Mouse (Mus musculus) frontal cortex, adult (tissue): ENCODE measurements around the gene Ppp1r14b.

ENCODE experiments used
- ATAC-seq: cut with Nextera tagmentation; 2 replicates; pipeline ENCODE4 v1.9.2; 2017; ENCODE audit warnings: mild to moderate bottlenecking, moderate library complexity, mixed read lengths; ENCODE audit not compliant: low TSS enrichment

Gene Ppp1r14b

GRCm38 (mm10) chr19:6994002-6994401 is 19.2 kb downstream of the Ppp1r14b start:
- no peak for ATAC-seq

- no peak for ATAC-seq
Observed at GRCm38 (mm10) chr19:6994489-6994888, 19.7 kb downstream of the Ppp1r14b start.

DNA sequence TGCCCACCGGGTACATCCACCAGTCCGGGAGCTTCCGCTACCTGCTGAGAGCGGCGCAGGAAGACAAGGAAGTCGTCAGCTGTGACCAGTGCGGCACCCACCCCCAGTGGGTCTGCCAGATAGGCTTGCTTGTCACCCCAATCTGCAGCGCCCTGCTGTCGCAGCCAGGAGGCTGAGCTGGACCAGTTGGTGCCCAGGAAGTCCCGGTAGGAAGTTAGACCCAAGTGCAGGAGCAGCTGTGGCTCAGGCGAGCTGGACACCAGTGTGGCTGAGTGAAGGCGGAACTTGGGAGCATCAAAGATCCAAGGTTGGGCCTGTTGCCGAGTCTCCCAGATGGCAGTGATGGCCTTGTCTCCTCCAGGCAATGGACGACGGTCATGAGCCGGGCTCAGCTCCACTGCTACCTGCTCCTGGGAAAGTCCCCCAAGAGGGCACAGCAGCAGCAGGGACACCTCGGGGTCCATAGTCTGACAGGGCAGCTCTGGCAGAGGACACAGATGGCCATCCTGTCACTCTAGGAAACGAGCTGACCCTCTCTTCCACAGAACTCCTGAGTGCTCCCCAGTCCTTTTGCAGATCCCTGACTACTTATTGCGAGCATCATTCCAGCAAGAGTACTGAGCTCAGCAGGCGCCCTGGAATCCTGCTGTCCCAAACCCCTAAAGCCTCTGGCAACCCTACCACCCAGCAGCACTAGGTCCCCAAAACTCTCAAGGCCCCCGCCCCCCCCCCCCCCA is 20.7 kb downstream of the Ppp1r14b start:
- no peak for ATAC-seq

GRCm38 (mm10) chr19:6996006-6996405 is 21.2 kb downstream of the Ppp1r14b start, which contains the start of the genes Nudt22 and Trpt1:
Nudt22 (minus strand) TSS chr19:6996117.
Trpt1 (plus strand) TSS chr19:6996131.
- peak; percentile 62 for ATAC-seq

- ATAC-seq = no peak
Observed at GRCm38 (mm10) chr19:6997721-6998290, 23.0 kb downstream of the Ppp1r14b start.

DNA sequence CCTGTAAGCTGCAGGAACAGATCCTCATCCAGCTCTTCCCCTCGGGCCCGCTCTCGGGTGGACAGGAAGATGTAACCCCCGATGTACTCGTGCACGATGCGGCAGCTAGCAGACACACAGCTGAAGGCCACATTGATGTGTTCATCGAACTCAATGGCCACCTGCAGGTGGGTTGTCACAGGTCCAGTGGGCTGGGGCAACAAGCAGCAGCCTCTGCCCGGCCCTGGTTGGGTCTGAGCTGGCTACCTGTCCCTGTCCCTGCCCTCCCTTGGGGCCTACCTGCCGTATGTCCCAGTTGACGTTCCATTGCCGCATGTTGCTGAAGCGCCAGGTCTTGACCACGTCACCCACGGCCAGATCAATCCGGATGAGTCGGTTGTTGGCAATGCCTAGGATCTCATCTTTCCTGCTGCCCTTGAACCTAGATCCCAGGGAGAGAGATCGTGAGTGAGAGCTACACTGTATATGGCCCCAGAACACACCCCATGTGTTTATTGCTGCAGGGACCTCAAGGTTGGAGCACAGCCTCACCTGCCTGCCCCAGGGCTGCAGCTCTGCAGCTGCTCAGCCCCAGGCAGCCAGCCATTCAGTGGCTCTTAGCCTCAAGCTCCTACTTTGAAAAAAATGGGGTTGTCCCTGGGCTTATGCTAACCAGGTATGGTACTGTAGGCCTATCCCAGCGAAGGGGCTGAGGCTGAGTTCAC is 24.7 kb downstream of the Ppp1r14b start:
- no peak for ATAC-seq

GRCm38 (mm10) chr19:7006892-7007593 is 32.3 kb downstream of the Ppp1r14b start:
- ATAC-seq = no peak

DNA sequence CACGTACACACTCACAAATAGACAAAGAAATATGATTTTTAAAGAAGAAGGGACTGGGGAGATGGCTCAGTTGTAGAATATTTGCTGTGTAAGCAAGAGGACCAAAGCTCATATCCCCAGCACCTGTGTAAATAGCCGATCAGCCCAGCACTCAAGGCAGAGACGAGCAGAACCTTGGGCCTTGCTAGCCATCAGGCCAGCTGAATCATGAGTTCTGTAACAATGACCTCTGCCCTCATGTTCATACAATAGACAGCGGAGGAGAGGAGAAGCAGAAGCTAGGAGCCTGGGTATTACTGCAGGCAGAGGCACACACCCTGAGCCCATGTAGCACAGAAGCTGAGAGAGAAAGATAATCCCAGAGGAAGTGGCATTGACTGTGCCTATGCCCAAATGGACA is 37.7 kb downstream of the Ppp1r14b start:
- ATAC-seq = no peak

GRCm38 (mm10) chr19:7013984-7014383 is 39.2 kb downstream of the Ppp1r14b start:
- no peak for ATAC-seq

DNA sequence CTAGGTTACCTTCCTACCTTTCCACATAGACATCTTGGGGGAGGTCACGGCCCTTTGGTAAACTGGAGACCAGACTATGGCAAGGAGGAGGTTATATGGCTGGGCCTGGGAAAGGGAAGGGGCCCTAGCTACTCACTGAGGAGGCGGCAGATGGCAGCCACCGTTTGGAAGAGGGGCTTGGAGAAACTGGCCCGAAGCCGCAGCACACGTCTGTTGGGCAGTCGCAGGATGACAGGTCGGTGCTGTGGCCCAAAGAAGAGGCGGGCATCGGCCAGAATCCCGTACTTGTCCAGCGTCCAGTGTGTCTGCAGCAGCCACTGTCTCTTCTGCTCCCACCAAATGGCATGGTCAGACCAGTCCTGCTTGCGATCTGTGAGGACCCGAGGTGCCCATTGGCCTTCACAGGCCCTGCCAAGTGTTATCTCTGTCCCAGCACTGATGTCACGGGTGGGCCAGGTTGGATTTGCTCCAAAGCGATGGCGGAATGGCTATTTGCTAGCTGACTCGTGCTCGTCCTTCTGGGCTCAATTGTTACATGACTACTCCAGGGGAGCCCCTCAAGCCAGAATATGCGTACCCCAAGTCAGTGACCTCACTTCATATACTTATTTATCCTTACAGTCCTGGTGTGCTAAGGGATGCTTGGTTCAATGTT is 39.8 kb downstream of the Ppp1r14b start:
- no peak for ATAC-seq

GRCm38 (mm10) chr19:7017541-7018457 is 43.0 kb downstream of the Ppp1r14b start:
- ATAC-seq = no peak

DNA sequence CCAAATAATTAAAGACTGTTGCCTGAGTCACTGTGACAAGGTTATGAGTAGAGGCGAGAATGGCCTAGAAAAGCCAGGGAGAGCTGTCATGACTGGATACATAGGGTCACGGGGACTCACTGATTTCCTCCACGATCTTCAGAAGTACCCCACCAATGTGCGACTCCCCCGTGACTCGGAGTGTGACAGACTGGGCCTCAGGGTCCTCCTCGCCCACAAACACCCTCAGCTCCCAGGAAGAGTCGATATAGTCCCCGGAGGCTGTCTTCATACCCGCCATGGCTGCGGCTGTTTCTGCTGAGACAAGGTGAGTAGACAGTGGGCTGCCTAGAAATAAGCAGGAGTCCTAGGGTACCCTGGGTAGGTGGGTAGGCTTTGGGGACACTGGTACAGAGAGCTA is 43.8 kb downstream of the Ppp1r14b start:
- ATAC-seq = no peak

- no peak for ATAC-seq
Observed at GRCm38 (mm10) chr19:7019191-7019590, 44.4 kb downstream of the Ppp1r14b start, which contains the start of gene Fermt3. Fermt3 (minus strand) TSS chr19:7019469.

- ATAC-seq = peak; percentile 65
Observed at GRCm38 (mm10) chr19:7020224-7020641, 45.5 kb downstream of the Ppp1r14b start.
